Mouse (Mus musculus) embryo, embryonic 9.5 days (tissue): ENCODE measurements at regions not wholly inside any gene's neighbourhood (a gene's known extent, or its start where the extent isn't known, plus 50 kb on each side); places are given as distances from the start of the nearest gene placed in this dataset.

Source experiments
- DNase-seq: peaks from one replicate; pipeline ENCODE4 v3.0.0-alpha.2; 2017; ENCODE audit errors: extremely low spot score

- no peak for DNase-seq
Observed at GRCm38 (mm10) chr6:16999451-17000139, 65.4 kb upstream of the Tes start.

GRCm38 (mm10) chr6:16995495-16995936 lies 69.4 kb upstream of the Tes start:
- peak; percentile 28 for DNase-seq

DNA sequence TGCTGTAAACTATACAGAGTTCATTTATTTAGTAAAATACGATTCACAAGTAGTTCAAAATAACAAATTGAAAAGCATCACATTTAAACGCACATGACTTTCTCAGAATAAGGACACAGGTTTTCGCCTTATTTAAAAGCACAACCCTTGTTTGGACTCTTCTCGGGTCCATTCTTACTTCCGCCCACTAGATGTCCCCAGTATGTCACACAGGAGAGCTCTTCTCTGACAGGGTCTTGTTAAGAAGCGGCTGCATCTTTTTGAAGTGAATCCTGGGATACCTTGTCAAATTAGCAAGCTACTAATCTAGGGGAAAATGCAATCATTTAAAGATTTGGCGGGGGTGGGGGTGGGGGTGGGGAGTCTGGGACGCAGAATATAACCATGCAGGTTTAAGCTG lies 70.2 kb upstream of the Tes start:
- DNase-seq = peak; percentile 46

DNA sequence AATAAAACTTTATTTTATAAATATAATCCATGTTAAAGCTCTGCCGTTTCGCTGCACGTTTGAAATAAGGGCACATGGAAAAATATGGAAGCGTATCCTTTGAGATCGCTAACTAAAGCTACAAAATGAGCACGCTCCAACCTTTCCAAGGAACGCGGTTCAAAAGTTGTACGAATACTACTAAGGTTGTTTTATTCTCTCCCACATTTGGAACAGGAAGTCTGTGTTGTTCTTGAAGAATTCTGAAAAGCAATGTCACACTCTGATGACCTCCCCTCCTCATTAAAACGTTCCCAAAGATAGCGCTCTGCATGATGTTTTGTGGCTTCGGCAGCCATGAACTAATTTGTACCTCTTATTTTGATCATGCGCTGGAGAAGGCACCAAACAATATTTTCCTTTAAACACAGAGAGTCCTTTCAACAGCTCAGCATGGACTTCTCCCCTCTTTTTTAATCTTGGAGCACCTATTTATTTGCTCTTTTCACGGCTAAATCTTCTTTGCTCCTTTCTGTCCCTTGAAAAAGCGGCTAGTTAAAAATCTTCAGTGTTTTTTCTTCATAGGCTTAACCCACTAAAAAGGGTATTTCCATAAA lies 72.9 kb upstream of the Tes start:
- no peak for DNase-seq

GRCm38 (mm10) chr6:16978206-16978505 lies 79.9 kb upstream of the Tfec start:
- no peak for DNase-seq

DNA sequence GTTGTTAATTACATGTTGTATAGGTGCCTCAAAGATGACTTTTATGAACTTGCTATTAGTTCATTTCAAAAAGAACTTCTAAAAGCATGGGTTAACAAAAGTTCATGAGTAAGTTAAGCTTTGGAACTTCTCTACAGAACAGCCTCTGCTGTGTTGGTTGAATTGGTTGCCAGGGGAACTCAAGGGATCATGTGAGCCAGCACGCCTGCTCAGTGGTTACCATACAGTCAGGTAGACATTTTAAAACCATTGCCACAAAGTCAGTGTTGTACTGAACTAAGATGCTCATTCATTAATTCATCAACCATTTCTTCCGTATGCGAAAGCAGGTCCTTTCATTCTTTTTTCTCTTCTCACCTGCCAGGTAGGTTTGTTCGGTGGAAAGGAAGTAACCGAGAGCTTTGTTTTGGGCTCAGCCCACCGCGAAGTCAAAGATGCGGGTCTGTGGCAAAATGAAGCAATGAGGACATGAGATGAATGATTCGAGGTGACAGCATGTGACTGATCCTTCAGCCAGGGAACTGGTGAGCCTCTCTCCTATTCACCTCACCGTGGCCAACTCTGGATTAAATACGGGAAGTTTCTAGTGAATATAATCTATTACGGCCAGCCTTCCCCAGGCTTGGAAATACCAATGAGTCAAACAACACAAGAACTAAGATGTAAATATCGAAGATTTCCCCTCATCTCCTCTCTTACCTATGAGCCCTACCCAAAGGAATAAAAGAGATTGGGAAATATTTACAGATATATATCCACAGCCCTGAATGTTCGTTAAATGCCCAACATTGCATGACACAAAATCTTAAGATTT lies 79.4 kb upstream of the Tfec start:
- DNase-seq = no peak

DNA sequence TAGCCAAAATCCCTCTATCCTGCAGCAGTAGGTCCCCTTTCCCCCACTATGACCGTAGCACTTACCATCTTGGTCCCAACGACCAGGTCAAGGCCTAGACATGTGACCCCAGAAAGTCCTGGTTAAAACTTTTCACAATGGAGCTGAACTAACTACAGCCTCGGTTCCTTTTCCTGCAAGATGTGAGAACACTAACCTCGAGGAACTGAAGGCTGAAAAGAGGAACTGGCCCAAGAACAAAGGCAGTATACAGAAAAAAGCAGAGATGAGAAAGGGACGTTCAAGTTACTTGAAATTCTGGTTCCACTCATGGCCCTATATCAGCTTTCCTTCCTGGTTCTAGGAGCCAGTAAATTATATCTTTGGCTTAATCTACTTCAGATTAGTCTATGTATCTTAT lies 67.4 kb upstream of the Tfec start:
- no peak for DNase-seq

DNA sequence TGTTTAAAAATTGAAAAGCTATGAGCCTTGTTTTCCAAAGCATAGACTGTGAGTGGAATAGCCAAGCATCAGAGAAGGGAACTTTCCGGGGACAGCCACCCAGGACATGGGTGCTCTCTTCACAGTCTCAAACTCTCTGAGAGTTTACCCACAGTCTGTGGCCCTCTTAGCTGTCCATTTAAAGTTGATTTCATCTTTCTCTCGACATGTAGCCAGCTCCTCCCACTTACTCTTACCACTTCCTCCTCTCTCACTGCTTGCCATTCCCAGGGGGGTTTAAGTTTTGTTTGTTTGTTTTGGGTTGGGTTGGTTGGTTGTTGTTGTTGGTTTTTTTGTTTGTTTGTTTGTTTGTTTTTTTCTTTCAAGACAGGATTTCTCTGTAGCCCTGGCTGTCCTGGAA lies 66.1 kb upstream of the Tfec start:
- no peak for DNase-seq

GRCm38 (mm10) chr6:16963958-16964357 lies 65.7 kb upstream of the Tfec start:
- no peak for DNase-seq

DNA sequence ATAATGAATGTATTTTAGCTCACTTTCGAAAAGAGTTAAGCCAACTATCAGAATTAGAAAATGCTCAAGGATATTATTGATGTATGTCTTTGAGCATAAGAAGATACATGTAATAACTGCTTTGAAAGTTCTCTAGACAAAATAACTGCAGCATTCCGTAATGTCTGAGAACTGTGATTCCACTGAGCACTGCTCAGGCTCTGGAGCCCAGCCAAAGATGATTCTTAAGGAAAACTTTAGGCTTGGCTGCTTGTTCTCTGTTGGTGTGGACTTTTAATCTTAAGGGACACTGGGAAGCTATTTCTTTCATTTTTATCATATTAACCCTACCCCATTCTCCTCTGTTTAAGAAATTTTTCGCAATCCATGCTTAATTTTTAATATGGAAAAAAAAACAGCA lies 59.9 kb upstream of the Tfec start:
- no peak for DNase-seq

GRCm38 (mm10) chr6:16956771-16957435 lies 58.7 kb upstream of the Tfec start:
- DNase-seq = no peak
